Mouse (Mus musculus): Measurements from ENCODE around the gene Trim32. TPM values are rescaled to one million over a fixed set of nuclear protein-coding genes. Genes with fewer than 3 reads are reported as not detected.

Gene Trim32
- polyA plus RNA-seq (2016; fragmentation: Nextera tagmentation; extraction: Ambion mirVana): 66.5 and 71.5 TPM in 2 replicates

- peak within 1 kb of the TSS; percentile 90 for H3K27ac ChIP-seq (replicated peaks)
- peaks cover 24% of the 10 kb centered on the region for H3K4me1 ChIP-seq
- DNase-seq (ENCODE audit: low spot score): peak; percentile 98
- H3K27me3 ChIP-seq (ENCODE audit: low read depth, poor library complexity, severe bottlenecking): no peaks in the 10 kb centered on the region
- peak within 1 kb of the TSS; percentile 78 for H3K4me3 ChIP-seq
- 3% methylated on average over 33 of the region's 33 CpGs for WGBS
- H3K36me3 ChIP-seq: peaks cover 14% of the 10 kb centered on the region
- H3K9me3 ChIP-seq (replicated peaks): no peaks in the 10 kb centered on the region
Measured at GRCm38 (mm10) chr4:65604504-65605150, at the start of gene Trim32. Gene Trim32, plus strand, starts transcription at chr4:65604986.

GRCm38 (mm10) chr4:65565493-65565892 lies 39.3 kb upstream of the Trim32 start:
- H3K4me3 ChIP-seq: no peak overlapping the region
- no peaks in the 10 kb centered on the region for H3K9me3 ChIP-seq (replicated peaks)
- H3K27me3 ChIP-seq (ENCODE audit: low read depth, poor library complexity, severe bottlenecking): no peaks in the 10 kb centered on the region
- no peak for DNase-seq (ENCODE audit: low spot score)
- WGBS: 71% methylated on average over 4 of the region's 4 CpGs
- H3K4me1 ChIP-seq: no peaks in the 10 kb centered on the region
- H3K27ac ChIP-seq (replicated peaks): no peak overlapping the region
- no peaks in the 10 kb centered on the region for H3K36me3 ChIP-seq

- H3K27ac ChIP-seq (replicated peaks): no peak overlapping the region
- H3K4me3 ChIP-seq: no peak overlapping the region
- H3K27me3 ChIP-seq (ENCODE audit: low read depth, poor library complexity, severe bottlenecking): no peaks in the 10 kb centered on the region
- peaks cover 5% of the 10 kb centered on the region; the same call in 1 of the 2 replicates for H3K4me1 ChIP-seq
- no peaks in the 10 kb centered on the region for H3K9me3 ChIP-seq (replicated peaks)
- H3K36me3 ChIP-seq: no peaks in the 10 kb centered on the region
- DNase-seq (ENCODE audit: low spot score): no peak
- 85% methylated on average over 1 of the region's 1 CpGs for WGBS
Measured at GRCm38 (mm10) chr4:65580254-65580653, 24.5 kb upstream of the Trim32 start.

GRCm38 (mm10) chr4:65586947-65587346 lies 17.8 kb upstream of the Trim32 start:
- DNase-seq (ENCODE audit: low spot score): no peak
- H3K4me1 ChIP-seq: peaks cover 10% of the 10 kb centered on the region; the same call in 1 of the 2 replicates
- H3K27me3 ChIP-seq (ENCODE audit: low read depth, poor library complexity, severe bottlenecking): no peaks in the 10 kb centered on the region
- H3K4me3 ChIP-seq: no peak overlapping the region
- WGBS: 56% methylated on average over 5 of the region's 5 CpGs
- H3K36me3 ChIP-seq: no peaks in the 10 kb centered on the region
- no peak overlapping the region for H3K27ac ChIP-seq (replicated peaks)
- no peaks in the 10 kb centered on the region for H3K9me3 ChIP-seq (replicated peaks)

- Histone ChIP-seq H3K9me3 (replicated peaks) (no peaks in the 10 kb centered on the region), H3K27ac (replicated peaks) (no peak overlapping the region), H3K27me3 (ENCODE audit: low read depth, poor library complexity, severe bottlenecking) (no peaks in the 10 kb centered on the region), H3K4me1 (peaks cover 4% of the 10 kb centered on the region; the same call in 1 of the 2 replicates), H3K4me3 (no peak overlapping the region), H3K36me3 (no peaks in the 10 kb centered on the region)
- peak; percentile 43 for DNase-seq (ENCODE audit: low spot score)
Measured at GRCm38 (mm10) chr4:65589780-65590179, 15.0 kb upstream of the Trim32 start.

- no peak for DNase-seq (ENCODE audit: low spot score)
- no peaks in the 10 kb centered on the region for H3K9me3 ChIP-seq (replicated peaks)
- no peaks in the 10 kb centered on the region for H3K4me1 ChIP-seq
- no peak overlapping the region for H3K4me3 ChIP-seq
- no peaks in the 10 kb centered on the region for H3K36me3 ChIP-seq
- no peak overlapping the region for H3K27ac ChIP-seq (replicated peaks)
- WGBS: 82% methylated on average over 5 of the region's 5 CpGs
- no peaks in the 10 kb centered on the region for H3K27me3 ChIP-seq (ENCODE audit: low read depth, poor library complexity, severe bottlenecking)
Measured at GRCm38 (mm10) chr4:65594601-65595369, 10.0 kb upstream of the Trim32 start.

GRCm38 (mm10) chr4:65605151-65605702 lies 441 bp downstream of the Trim32 start:
- Histone ChIP-seq H3K27me3 (ENCODE audit: low read depth, poor library complexity, severe bottlenecking) (no peaks in the 10 kb centered on the region), H3K4me1 (peaks cover 24% of the 10 kb centered on the region), H3K4me3 (peak overlapping the region; percentile 78), H3K9me3 (replicated peaks) (no peaks in the 10 kb centered on the region), H3K27ac (replicated peaks) (peak overlapping the region; percentile 90), H3K36me3 (peaks cover 14% of the 10 kb centered on the region)
- DNase-seq (ENCODE audit: low spot score): peak; percentile 42
- under 1% methylated on average over 21 of the region's 21 CpGs for WGBS

GRCm38 (mm10) chr4:65607184-65607631 lies 2.4 kb downstream of the Trim32 start:
- Histone ChIP-seq H3K9me3 (replicated peaks) (no peaks in the 10 kb centered on the region), H3K4me1 (peaks cover 24% of the 10 kb centered on the region), H3K4me3 (no peak overlapping the region), H3K27ac (replicated peaks) (no peak overlapping the region), H3K27me3 (ENCODE audit: low read depth, poor library complexity, severe bottlenecking) (no peaks in the 10 kb centered on the region), H3K36me3 (peaks cover 20% of the 10 kb centered on the region)
- DNase-seq (ENCODE audit: low spot score): no peak
- WGBS: 94% methylated on average over 10 of the region's 10 CpGs

- Histone ChIP-seq H3K4me1 (peaks cover 24% of the 10 kb centered on the region), H3K27ac (replicated peaks) (no peak overlapping the region), H3K4me3 (no peak overlapping the region), H3K36me3 (peaks cover 29% of the 10 kb centered on the region), H3K9me3 (replicated peaks) (no peaks in the 10 kb centered on the region), H3K27me3 (ENCODE audit: low read depth, poor library complexity, severe bottlenecking) (no peaks in the 10 kb centered on the region)
- 94% methylated on average over 4 of the region's 4 CpGs for WGBS
- no peak for DNase-seq (ENCODE audit: low spot score)
Measured at GRCm38 (mm10) chr4:65608112-65608511, 3.3 kb downstream of the Trim32 start.

- Histone ChIP-seq H3K9me3 (replicated peaks) (peaks cover 10% of the 10 kb centered on the region; the same call in 1 of the 2 replicates), H3K27me3 (ENCODE audit: low read depth, poor library complexity, severe bottlenecking) (no peaks in the 10 kb centered on the region), H3K4me1 (peaks cover 19% of the 10 kb centered on the region), H3K4me3 (no peak overlapping the region), H3K36me3 (peaks cover 51% of the 10 kb centered on the region), H3K27ac (replicated peaks) (no peak overlapping the region)
- 94% methylated on average over 5 of the region's 5 CpGs for WGBS
- no peak for DNase-seq (ENCODE audit: low spot score)
Measured at GRCm38 (mm10) chr4:65610329-65610728, 5.5 kb downstream of the Trim32 start.

- Histone ChIP-seq H3K4me1 (peaks cover 14% of the 10 kb centered on the region), H3K27me3 (ENCODE audit: low read depth, poor library complexity, severe bottlenecking) (no peaks in the 10 kb centered on the region), H3K27ac (replicated peaks) (no peak overlapping the region), H3K9me3 (replicated peaks) (peaks cover 10% of the 10 kb centered on the region; the same call in 1 of the 2 replicates), H3K4me3 (no peak overlapping the region), H3K36me3 (peaks cover 57% of the 10 kb centered on the region)
- 91% methylated on average over 6 of the region's 6 CpGs for WGBS
- DNase-seq (ENCODE audit: low spot score): no peak
Measured at GRCm38 (mm10) chr4:65610896-65611295, 6.1 kb downstream of the Trim32 start.

GRCm38 (mm10) chr4:65613135-65613534 lies 8.3 kb downstream of the Trim32 start:
- peaks cover 10% of the 10 kb centered on the region; the same call in 1 of the 2 replicates for H3K9me3 ChIP-seq (replicated peaks)
- WGBS: 95% methylated on average over 14 of the region's 14 CpGs
- H3K4me3 ChIP-seq: no peak overlapping the region
- DNase-seq (ENCODE audit: low spot score): no peak
- H3K27me3 ChIP-seq (ENCODE audit: low read depth, poor library complexity, severe bottlenecking): no peaks in the 10 kb centered on the region
- H3K36me3 ChIP-seq: peaks cover 64% of the 10 kb centered on the region
- no peaks in the 10 kb centered on the region for H3K4me1 ChIP-seq
- H3K27ac ChIP-seq (replicated peaks): no peak overlapping the region

GRCm38 (mm10) chr4:65620125-65620524 lies 15.3 kb downstream of the Trim32 start:
- no peak overlapping the region for H3K27ac ChIP-seq (replicated peaks)
- H3K9me3 ChIP-seq (replicated peaks): no peaks in the 10 kb centered on the region
- no peaks in the 10 kb centered on the region for H3K4me1 ChIP-seq
- H3K27me3 ChIP-seq (ENCODE audit: low read depth, poor library complexity, severe bottlenecking): no peaks in the 10 kb centered on the region
- H3K4me3 ChIP-seq: no peak overlapping the region
- DNase-seq (ENCODE audit: low spot score): no peak
- 91% methylated on average over 3 of the region's 3 CpGs for WGBS
- H3K36me3 ChIP-seq: peaks cover 47% of the 10 kb centered on the region

All from midbrain, embryonic 10.5 days (tissue).